Mouse (Mus musculus): ENCODE data around the gene G3bp2. TPM values are rescaled to one million over a fixed set of nuclear protein-coding genes. Genes with fewer than 3 reads are reported as not detected.

Gene G3bp2
- total RNA-seq, 2 experiments from 2014 or later = 233 to 246 TPM

DNA sequence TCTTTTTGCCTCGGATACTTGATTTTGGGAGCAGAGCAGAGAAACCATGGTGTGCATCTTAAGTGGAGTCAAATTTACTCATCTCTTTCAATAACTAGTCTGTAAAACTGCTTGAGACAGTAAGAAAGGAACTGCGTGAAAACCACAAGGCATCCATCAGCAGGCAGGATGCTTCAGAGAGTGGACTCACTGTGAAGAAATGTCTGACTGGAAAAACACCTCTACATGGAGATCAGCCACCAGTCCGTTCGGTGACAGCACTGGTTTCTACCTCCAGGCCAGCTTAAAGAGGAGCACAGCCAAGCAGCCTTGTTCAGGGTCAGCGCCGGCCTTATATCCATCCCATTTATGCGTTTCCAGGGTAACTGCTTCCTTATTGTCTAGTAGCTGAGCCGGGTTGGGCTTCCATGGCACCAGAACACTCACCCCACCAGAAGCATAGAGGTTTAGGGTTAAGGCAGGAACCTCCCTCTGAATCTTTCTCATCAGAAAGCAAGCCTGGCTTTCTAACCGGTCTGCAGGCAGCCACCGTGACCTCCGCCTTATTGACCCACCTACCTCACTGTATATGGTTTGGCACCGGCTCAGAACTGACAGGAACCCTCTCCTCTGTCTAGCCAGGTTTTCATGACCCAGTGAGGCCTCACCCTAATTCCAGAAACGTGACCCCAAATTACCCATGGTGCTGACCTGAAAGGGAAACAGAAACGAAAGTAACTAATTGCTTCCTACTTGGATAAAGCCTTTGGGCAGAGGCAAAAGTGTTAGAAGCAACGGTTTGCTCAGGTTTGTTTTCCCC is 9.9 kb upstream of the G3bp2 start:
- Histone ChIP-seq H3K4me3 (no peak overlapping the region; the same call in 1 of the 2 replicates), H3K27ac (no peak overlapping the region)
- no peak for TF ChIP-seq CTCF (conservative IDR thresholded peaks at IDR 0.05)
- no peak for DNase-seq (ENCODE audit: low spot score in 2 of 2)

DNA sequence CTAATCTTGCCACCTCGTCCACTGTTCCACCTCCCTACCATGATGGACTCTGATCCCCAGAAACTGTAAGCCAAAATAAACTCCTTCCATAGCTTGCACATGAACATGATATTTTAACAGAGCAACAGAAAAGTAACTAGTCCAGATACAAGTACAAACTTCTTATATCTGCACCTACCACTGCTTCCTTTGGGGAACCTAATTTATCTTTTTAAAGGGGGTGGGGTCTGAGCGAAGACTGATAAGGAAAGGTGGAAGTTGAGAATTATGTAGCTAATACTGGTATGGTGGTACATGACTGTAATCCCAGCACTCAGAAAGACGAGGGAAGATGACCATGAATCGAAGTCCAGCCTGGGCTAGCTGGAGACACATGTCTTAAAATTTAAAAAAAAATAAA is 4.0 kb upstream of the G3bp2 start:
- Histone ChIP-seq H3K4me3 (no peak overlapping the region), H3K27ac (no peak overlapping the region)
- no peak for DNase-seq (ENCODE audit: low spot score in 2 of 2)
- no peak for TF ChIP-seq CTCF (conservative IDR thresholded peaks at IDR 0.05)

DNA sequence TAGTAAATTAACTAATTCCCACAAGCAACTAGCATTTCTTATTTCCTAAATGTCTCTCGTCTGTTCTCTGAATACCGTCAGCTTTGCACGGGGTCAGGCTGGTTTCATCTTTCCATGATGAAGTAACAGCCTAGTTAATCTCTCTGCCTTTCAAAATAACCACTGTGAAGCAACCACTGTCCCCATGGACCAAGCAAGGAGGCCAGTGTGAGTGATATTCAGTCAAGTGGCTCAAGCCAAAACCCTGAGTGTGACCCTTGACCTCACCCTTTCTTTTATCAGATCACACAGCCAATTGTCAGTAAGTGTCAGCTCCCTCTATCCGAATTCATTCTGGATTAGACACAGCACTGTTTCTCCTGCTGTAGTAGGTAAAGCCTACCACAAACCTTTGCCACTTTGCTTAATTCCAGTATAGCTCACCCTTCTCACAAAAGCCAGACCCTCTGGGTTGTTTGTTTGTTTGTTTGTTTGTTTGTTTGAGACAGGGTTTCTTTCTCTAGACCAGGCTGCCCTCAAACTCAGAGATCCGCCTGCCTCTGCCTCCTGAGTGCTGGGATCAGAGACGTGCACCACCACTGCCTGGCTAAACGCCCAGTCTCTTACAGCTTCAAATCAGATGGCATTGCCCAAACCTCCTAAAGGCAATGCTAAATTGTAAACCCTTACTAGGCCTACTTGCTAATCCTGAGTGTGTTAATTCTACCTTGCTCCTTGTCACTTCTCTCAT is 2.5 kb upstream of the G3bp2 start:
- DNase-seq (ENCODE audit: low spot score in 2 of 2) = no peak
- H3K4me3 ChIP-seq = no peak overlapping the region
- H3K27ac ChIP-seq = no peak overlapping the region
- TF ChIP-seq CTCF (conservative IDR thresholded peaks at IDR 0.05) = no peak

DNA sequence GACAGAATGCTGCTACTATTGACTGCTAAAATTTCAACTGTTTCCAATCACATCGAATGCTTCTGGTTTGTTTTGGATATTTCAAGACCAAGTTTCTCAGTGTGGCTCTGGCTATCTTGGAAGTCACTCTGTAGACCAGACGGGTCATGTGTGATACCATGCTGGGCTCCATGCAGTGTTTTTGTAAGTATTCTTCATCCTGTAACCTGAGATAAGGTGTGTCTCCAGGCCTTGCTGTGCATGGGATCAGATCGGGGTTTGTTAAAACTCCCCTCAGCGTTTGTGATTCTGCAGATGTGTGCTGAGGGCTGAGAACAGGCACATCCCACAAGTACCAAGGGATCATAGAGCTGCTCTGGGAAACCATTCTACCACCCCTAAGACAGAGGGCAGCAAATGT is 1.7 kb upstream of the G3bp2 start:
- H3K27ac ChIP-seq = no peak overlapping the region
- DNase-seq (ENCODE audit: low spot score in 2 of 2) = no peak
- H3K4me3 ChIP-seq = no peak overlapping the region
- no peak for TF ChIP-seq CTCF (conservative IDR thresholded peaks at IDR 0.05)

DNA sequence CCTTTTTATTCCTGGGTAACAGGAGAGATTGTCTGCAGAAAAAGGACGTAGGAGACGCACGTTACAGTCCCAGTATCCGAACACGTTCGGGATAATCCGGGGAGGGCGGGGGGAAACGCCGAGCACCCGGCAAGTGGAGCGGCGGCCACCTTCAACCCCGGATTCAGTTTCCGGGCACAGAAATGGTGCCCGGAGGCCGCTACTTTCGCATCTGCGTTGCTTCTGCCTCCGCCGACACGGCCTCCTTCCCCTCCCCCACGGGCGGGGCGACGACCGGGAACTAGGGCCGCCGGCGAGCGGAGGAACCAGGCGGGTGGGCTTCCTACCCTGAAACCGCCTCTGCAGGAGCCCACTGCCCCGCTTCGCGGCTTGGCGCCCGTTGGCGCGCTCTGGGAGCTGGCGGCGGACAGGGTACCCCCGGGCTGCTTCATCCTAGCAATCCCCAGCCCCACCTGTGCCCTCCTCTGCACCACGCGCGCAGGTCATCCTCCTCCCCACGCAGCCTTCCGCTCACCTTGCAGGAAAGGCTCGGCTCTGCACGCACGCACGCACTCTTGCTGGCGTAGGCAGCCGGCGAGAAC is 608 bp downstream of the G3bp2 start:
- Histone ChIP-seq H3K27ac (peak overlapping the region; percentile 99), H3K4me3 (peak overlapping the region; percentile 87)
- peak; percentile 48 to 68 for DNase-seq (ENCODE audit: low spot score in 2 of 2)
- TF ChIP-seq CTCF (conservative IDR thresholded peaks at IDR 0.05) = no peak

DNA sequence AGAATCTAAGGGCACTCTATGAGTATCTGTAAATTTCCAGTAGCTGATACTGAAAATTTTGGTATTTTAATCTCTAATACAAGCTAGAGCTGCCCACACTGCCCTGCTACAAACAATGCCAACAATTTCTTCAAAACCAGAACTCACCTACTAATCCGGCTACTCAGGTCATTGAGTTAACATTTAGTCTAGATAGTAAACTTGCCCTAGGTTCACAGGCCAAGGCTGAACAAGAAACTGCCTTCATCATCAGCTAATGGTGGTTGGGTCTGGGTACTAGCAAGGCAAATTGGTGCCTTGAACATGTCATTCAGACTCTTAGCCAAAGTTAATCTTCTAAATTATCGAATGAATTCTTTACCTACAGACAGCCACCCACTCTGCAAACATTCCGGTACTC is 2.2 kb downstream of the G3bp2 start:
- Histone ChIP-seq H3K4me3 (peak overlapping the region; percentile 87), H3K27ac (no peak overlapping the region)
- no peak for TF ChIP-seq CTCF (conservative IDR thresholded peaks at IDR 0.05)
- DNase-seq (ENCODE audit: low spot score in 2 of 2) = no peak

DNA sequence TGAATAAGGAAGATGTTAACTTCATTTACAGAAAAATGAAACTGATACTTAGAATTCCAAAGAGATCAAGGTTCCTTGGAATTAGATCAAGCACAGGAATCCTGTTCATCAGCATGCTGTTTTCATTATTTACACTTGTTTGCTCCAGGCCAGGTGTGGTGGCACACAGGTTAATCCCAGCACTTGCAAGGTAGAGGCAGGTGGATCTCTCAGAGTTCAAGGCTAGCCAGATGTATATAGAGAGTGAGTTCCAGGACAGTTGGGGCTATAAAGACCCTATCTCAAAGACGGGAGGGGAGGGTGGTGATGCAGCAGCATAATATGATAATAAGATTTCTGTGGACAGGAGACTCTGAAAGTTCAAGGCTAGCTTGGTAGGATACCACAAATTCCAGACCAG is 3.1 kb downstream of the G3bp2 start:
- Histone ChIP-seq H3K4me3 (no peak overlapping the region), H3K27ac (no peak overlapping the region)
- no peak for DNase-seq (ENCODE audit: low spot score in 2 of 2)
- no peak for TF ChIP-seq CTCF (conservative IDR thresholded peaks at IDR 0.05)

DNA sequence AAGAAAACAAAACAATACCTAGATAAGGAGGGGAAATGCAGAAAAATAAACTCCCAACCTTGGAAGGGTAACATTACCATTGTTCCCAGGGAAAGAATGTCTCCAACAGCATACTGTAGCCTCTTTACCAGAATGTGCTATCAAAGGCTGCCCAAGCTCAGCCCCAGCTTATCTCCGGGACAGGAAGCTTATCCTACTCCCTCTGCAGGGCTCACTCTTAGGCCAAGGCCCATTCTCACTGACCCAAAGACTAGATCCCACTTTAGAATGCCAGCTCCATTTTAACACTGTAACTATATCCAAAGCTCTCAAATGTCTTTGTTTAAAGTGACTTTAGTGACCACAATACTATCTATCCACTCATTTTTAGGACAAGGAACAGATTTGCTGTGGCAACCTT is 4.2 kb downstream of the G3bp2 start:
- TF ChIP-seq CTCF (conservative IDR thresholded peaks at IDR 0.05) = no peak
- Histone ChIP-seq H3K4me3 (no peak overlapping the region), H3K27ac (no peak overlapping the region)
- no peak for DNase-seq (ENCODE audit: low spot score in 2 of 2)

DNA sequence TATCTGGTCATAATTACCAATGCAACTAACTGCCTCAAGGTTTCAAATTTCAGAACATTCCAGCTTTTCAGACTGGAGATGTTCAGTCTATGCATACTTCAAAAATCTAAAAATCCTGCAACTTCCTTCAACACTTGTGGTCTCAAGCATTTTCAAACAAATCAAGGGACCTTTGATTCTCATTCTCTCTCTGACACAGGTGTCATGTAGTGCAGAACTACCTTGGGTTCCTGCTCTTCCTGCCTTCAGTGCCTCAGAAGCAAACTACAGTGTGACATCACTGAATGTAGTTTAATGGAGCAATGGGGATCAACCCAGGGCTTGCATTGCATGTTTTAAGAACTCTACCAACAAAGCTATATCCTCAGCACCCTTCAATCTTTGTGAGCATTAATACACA is 4.8 kb downstream of the G3bp2 start:
- Histone ChIP-seq H3K4me3 (no peak overlapping the region), H3K27ac (no peak overlapping the region)
- no peak for DNase-seq (ENCODE audit: low spot score in 2 of 2)
- TF ChIP-seq CTCF (conservative IDR thresholded peaks at IDR 0.05) = no peak

DNA sequence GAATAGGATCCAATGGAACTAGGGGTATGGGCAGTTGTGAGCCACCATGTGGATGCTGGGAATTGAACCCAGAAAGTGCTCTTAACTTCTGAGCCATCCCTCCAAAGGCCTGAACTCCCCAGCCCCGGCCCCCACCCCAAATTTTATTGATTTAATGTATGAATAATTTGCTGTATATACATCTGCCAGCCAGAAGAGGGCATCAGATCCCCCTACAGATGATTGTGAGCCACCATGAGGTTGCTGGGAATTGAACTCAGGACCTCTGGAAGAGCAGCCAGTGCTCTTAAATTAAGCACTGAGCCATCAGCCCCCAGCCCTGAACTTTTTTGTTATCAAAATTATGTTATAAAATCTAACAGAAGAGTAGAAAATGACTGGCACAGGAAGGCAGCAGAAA is 7.2 kb downstream of the G3bp2 start:
- Histone ChIP-seq H3K4me3 (no peak overlapping the region), H3K27ac (no peak overlapping the region)
- TF ChIP-seq CTCF (conservative IDR thresholded peaks at IDR 0.05) = peak; percentile 59
- no peak for DNase-seq (ENCODE audit: low spot score in 2 of 2)

DNA sequence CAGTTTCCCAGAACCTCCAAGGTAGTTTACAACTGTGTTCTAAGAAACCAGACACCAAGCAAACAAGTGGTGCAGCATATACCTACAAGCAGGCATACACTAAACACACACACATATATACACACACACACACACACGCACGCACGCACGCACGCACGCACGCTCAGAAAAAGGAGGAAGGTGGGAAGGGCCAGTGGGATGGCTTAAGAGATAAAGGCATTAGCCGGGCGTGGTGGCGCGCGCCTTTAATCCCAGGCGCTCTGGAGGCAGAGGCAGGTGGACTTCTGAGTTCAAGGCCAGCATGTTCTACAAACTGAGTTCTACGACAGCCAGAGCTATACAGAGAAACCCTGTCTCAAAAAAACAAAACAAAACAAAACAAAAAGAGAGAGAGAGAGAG is 9.5 kb downstream of the G3bp2 start:
- H3K4me3 ChIP-seq = no peak overlapping the region
- no peak for TF ChIP-seq CTCF (conservative IDR thresholded peaks at IDR 0.05)
- no peak overlapping the region for H3K27ac ChIP-seq
- no peak for DNase-seq (ENCODE audit: low spot score in 2 of 2)

DNA sequence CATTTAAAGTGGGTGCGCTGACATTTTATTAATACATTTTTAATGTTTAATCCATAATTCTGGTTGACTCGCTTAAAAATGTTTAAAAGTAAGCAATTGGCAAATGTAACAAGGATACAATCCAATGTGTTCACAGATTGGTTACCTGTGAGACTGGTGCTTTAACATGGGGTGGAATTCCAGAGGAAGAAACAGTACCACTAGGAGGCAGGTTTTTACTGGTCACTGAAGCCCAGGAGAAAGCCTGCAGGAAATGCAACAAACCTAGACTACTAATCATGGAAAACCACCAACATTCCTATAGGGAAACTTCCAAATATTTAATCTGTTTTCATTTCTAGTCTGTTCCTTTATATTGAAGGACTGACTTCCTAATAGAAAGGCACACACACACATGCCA is 20.3 kb downstream of the G3bp2 start:
- Histone ChIP-seq H3K4me3 (no peak overlapping the region), H3K27ac (no peak overlapping the region)
- peak; percentile 61 for TF ChIP-seq CTCF (conservative IDR thresholded peaks at IDR 0.05)
- DNase-seq (ENCODE audit: low spot score in 2 of 2) = no peak

DNA sequence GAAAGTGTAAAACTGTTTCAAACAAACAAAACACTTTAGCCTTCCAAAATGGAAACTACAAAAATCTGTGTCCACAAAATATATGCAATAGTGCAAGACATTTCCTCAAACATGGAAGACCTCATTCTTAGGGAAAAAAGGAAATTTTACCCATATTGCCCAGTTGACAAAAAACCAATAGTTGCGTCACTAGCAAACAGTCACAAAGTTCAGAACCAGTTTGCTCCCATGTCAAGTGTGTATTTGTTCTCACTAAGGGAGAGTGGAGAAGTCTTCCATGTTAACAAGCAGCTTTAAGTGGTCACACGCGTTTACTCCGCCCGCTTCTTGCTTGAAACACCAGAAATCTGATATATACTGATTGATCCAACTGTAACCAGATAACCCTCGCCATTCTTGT is 30.7 kb downstream of the G3bp2 start:
- H3K27ac ChIP-seq = no peak overlapping the region
- no peak for TF ChIP-seq CTCF (conservative IDR thresholded peaks at IDR 0.05)
- no peak for DNase-seq (ENCODE audit: low spot score in 2 of 2)
- H3K4me3 ChIP-seq = no peak overlapping the region

Measured in layer of hippocampus, adult 2 months (tissue).